Mouse (Mus musculus): ENCODE measurements around the gene Bcl2a1b. TPM values are rescaled to one million over a fixed set of nuclear protein-coding genes. Genes with fewer than 3 reads are reported as not detected.

Bcl2a1b gene
- polyA plus RNA-seq, 1 experiment from 2014 or later = 0.54 TPM

Other genes starting within 250 kb of the Bcl2a1b start
- gene Bcl2a1a, start 242.3 kb upstream of the Bcl2a1b start, polyA plus RNA-seq (2016; fragmentation: Nextera tagmentation; extraction: Ambion mirVana) = not detected in 2 replicates
- not detected in 2 replicates for gene Trim43b, start 106.4 kb upstream of the Bcl2a1b start, polyA plus RNA-seq (2016; fragmentation: Nextera tagmentation; extraction: Ambion mirVana)
- 1.2 TPM in 1 of 2 replicates, not detected in the other for gene Gm29094, start 170 bp downstream of the Bcl2a1b start, polyA plus RNA-seq (2016; fragmentation: Nextera tagmentation; extraction: Ambion mirVana)
- gene Mthfs, start 11.5 kb downstream of the Bcl2a1b start, polyA plus RNA-seq (2016; fragmentation: Nextera tagmentation; extraction: Ambion mirVana) = 25.2 and 27.5 TPM in 2 replicates

All from embryonic facial prominence, embryonic 12.5 days (tissue).